13 mouse cellular contexts compared by ENCODE assay signal in the genomic region with DNA sequence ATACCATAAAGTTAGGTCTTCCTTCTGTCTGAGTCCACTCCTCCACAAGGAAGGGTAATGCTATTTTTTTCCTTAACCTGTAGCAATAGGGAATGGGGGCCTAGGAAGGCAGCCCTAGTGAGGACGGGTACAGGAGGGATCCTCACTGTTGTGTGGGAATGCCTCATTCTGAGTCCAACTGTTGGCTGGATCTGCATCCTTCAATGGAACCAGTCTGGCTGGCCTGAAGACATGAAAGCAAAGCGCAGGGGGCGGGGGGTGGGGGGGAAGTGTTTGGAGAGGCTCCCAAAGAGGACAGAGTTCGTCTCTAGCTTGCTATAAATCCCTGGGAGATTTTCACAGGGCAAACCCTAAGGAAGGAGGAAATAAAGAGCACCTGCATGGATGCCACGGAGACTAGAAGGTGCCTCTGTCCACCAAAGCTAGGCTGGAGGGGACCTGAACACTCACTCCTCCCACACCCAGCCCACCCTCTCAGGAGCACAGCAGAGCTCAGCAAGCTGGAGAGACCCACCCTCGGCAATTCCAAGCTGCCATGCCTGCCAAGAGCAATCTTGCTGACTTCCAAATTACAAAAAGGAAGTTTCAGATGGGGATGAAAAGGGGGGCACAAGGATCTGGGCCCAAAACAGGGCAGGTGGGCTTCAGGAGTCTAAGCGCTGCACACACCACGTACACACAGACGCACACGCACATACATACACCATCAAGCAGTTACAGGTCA. TPM values are rescaled to one million over a fixed set of nuclear protein-coding genes. Genes with fewer than 3 reads are reported as not detected.
DNase-seq lines count a peak whose midpoint lies in the region; ATAC-seq and TF ChIP-seq lines count a peak whose summit lies in the region.
"Had no signal": no experiment of that assay in that cellular context is flagged by ENCODE, and none has a peak within 500 bp of the region (broad histone marks: within the 10 kb centered on the region; RNA-seq: fewer than 3 reads in every experiment).

No protein-coding gene starts in this region.

- no peak overlapping the region for H3K9ac ChIP-seq in neural tube, embryonic 11.5 days (ENCODE audit: low read length)
- H3K9ac ChIP-seq in intestine, embryonic 15.5 days, result no peak overlapping the region
- H3K9ac ChIP-seq in stomach, postnatal 0 days (ENCODE audit: low read length), result no peak overlapping the region
- H3K9ac ChIP-seq: limb, embryonic 15.5 days had no signal

- TF ChIP-seq POLR2A in kidney, adult 2 months (IDR thresholded peaks at IDR 0.05; ENCODE audit: low read depth, low read length), result no peak

- H3K4me2 ChIP-seq in neural tube, embryonic 11.5 days (ENCODE audit: low read depth), result 0 out of 2 replicates have a peak overlapping the region, but pooled peaks have one; percentile 2
- H3K4me2 ChIP-seq in intestine, embryonic 15.5 days (replicated peaks), result peak overlapping the region; percentile 79
- peak overlapping the region; percentile 94 for H3K4me2 ChIP-seq in stomach, postnatal 0 days (replicated peaks; ENCODE audit: low read depth)
- H3K4me2 ChIP-seq: limb, embryonic 15.5 days had no signal

- ATAC-seq in neural tube, embryonic 11.5 days (ENCODE audit: insufficient read depth, low FRiP score, low TSS enrichment), result no peak
- peak; percentile 36 for ATAC-seq in intestine, embryonic 15.5 days
- no peak for ATAC-seq in stomach, postnatal 0 days (ENCODE audit: low FRiP score, low TSS enrichment)

- DNase-seq in kidney, adult 2 months, result no peak
- no peak for DNase-seq in kidney, postnatal 25 days
- DNase-seq in neural tube, embryonic 11.5 days (ENCODE audit: low spot score), result no peak
- DNase-seq in neural tube, embryonic 10.5 days (ENCODE audit: extremely low spot score, low spot score), result no peak
- DNase-seq in stomach, postnatal 0 days (ENCODE audit: low spot score), result no peak
- DNase-seq in frontal cortex, adult 2 months (ENCODE audit: extremely low spot score in 1 of 2, low spot score in 1 of 2), result no peak
- no peak for DNase-seq in gastrocnemius, adult 8-10 months (ENCODE audit: low spot score in 2 of 2)
- DNase-seq: gastrocnemius, postnatal 14 days; layer of hippocampus, adult 9-11 months; thymus, postnatal 4 days had no signal

- no peak for TF ChIP-seq CTCF in kidney, adult 2 months (conservative IDR thresholded peaks at IDR 0.05; ENCODE audit: insufficient read depth, insufficient read length, low read depth, low read length)
- no peak for TF ChIP-seq CTCF in stomach, postnatal 0 days (IDR thresholded peaks at IDR 0.05; ENCODE audit: low read depth)

- 60% methylated on average over 10 of the region's 10 CpGs for WGBS in kidney, adult 2 months
- WGBS in neural tube, embryonic 11.5 days, result 76% methylated on average over 10 of the region's 10 CpGs
- 68% methylated on average over 10 of the region's 10 CpGs for WGBS in intestine, embryonic 15.5 days
- 60% methylated on average over 10 of the region's 10 CpGs for WGBS in stomach, postnatal 0 days

- peak overlapping the region; percentile 41; the same call in 1 of the 2 replicates for H3K4me3 ChIP-seq in kidney, adult 2 months (ENCODE audit: insufficient read depth, low read depth, low read length)
- H3K4me3 ChIP-seq in neural tube, embryonic 11.5 days (ENCODE audit: low read depth, low read length), result no peak overlapping the region
- H3K4me3 ChIP-seq in intestine, embryonic 15.5 days (replicated peaks), result peak overlapping the region; percentile 2; the same call in 1 of the 2 replicates
- no peak overlapping the region for H3K4me3 ChIP-seq in stomach, postnatal 0 days (ENCODE audit: low read depth, low read length)
- H3K4me3 ChIP-seq: limb, embryonic 15.5 days; myocyte had no signal

- TF ChIP-seq EP300 in stomach, postnatal 0 days (optimal IDR thresholded peaks at IDR 0.05), result no peak

- H3K9me3 ChIP-seq in neural tube, embryonic 11.5 days (ENCODE audit: control insufficient read depth, low read length), result no peaks in the 10 kb centered on the region
- H3K9me3 ChIP-seq in intestine, embryonic 15.5 days, result no peaks in the 10 kb centered on the region
- no peaks in the 10 kb centered on the region for H3K9me3 ChIP-seq in stomach, postnatal 0 days (ENCODE audit: control insufficient read depth, low read length)
- H3K9me3 ChIP-seq: limb, embryonic 15.5 days had no signal

- peak overlapping the region; percentile 72 for H3K27ac ChIP-seq in kidney, adult 2 months (ENCODE audit: insufficient read depth, low read depth, low read length)
- H3K27ac ChIP-seq in neural tube, embryonic 11.5 days (ENCODE audit: low read depth, low read length), result no peak overlapping the region
- peak overlapping the region; percentile 40; the same call in 1 of the 2 replicates for H3K27ac ChIP-seq in intestine, embryonic 15.5 days
- no peak overlapping the region for H3K27ac ChIP-seq in stomach, postnatal 0 days (replicated peaks)
- H3K27ac ChIP-seq: limb, embryonic 15.5 days had no signal

- H3K27me3 ChIP-seq in kidney, adult 2 months (replicated peaks; ENCODE audit: control insufficient read depth, insufficient read depth, low read length), result no peaks in the 10 kb centered on the region
- H3K27me3 ChIP-seq in neural tube, embryonic 11.5 days (ENCODE audit: control insufficient read depth, insufficient read depth, low read length), result no peaks in the 10 kb centered on the region
- H3K27me3 ChIP-seq in intestine, embryonic 15.5 days (replicated peaks), result no peaks in the 10 kb centered on the region
- H3K27me3 ChIP-seq in stomach, postnatal 0 days (ENCODE audit: control insufficient read depth, insufficient read depth, low read length), result no peaks in the 10 kb centered on the region

- H3K36me3 ChIP-seq in kidney, adult 2 months (ENCODE audit: control insufficient read depth, insufficient read depth, low read length), result no peaks in the 10 kb centered on the region
- no peaks in the 10 kb centered on the region for H3K36me3 ChIP-seq in neural tube, embryonic 11.5 days (ENCODE audit: control insufficient read depth, insufficient read depth, low read length)
- H3K36me3 ChIP-seq in intestine, embryonic 15.5 days, result no peaks in the 10 kb centered on the region
- H3K36me3 ChIP-seq in stomach, postnatal 0 days (ENCODE audit: control insufficient read depth, insufficient read depth, low read length), result no peaks in the 10 kb centered on the region
- H3K36me3 ChIP-seq: limb, embryonic 15.5 days had no signal

- H3K4me1 ChIP-seq in kidney, adult 2 months (ENCODE audit: control insufficient read depth, insufficient read depth, low read length), result peaks cover 12% of the 10 kb centered on the region
- H3K4me1 ChIP-seq in neural tube, embryonic 11.5 days (ENCODE audit: control insufficient read depth, insufficient read depth, low read length), result no peaks in the 10 kb centered on the region
- H3K4me1 ChIP-seq in intestine, embryonic 15.5 days (replicated peaks), result no peaks in the 10 kb centered on the region; the same call in 1 of the 2 replicates
- no peaks in the 10 kb centered on the region; the same call in 1 of the 2 replicates for H3K4me1 ChIP-seq in stomach, postnatal 0 days (replicated peaks; ENCODE audit: control insufficient read depth, insufficient read depth)

RNA-seq across cellular contexts. Expression of a gene that starts 2.3 kb away (rescaled TPM):
- 58.1 and 80.7 TPM in 2 replicates for polyA plus RNA-seq in kidney, adult 2 months (2012; rRNA removed)
- 10.2 and 11.6 TPM in 2 replicates for polyA plus RNA-seq in neural tube, embryonic 11.5 days (2014; fragmentation: Nextera tagmentation; extraction: Ambion mirVana)
- 9.0 and 10.3 TPM in 2 replicates for polyA plus RNA-seq in intestine, embryonic 15.5 days (2015; fragmentation: Nextera tagmentation; extraction: Ambion mirVana)
- 7.1 and 8.8 TPM in 2 replicates for polyA plus RNA-seq in stomach, postnatal 0 days (2015; fragmentation: Nextera tagmentation; extraction: Ambion mirVana)
- 56.3 and 63.5 TPM in 2 replicates for polyA plus RNA-seq in frontal cortex, adult 2 months (2012; rRNA removed)
- 10 to 100 TPM; 39.8 to 51.3 (median 42.6) TPM for total RNA-seq in gastrocnemius, adult 8-10 months (2022)

Comparison
In these comparisons a context has a peak if more than half of its experiments do, and no peak if none do; other contexts are left out.
1. H3K27ac ChIP-seq: peak in kidney, adult 2 months (single experiment) and intestine, embryonic 15.5 days (single experiment); none in neural tube, embryonic 11.5 days (single experiment) and stomach, postnatal 0 days (single experiment).
2. H3K4me3 ChIP-seq: peak in kidney, adult 2 months (single experiment) and intestine, embryonic 15.5 days (single experiment); none in neural tube, embryonic 11.5 days (single experiment) and stomach, postnatal 0 days (single experiment).
3. H3K4me2 ChIP-seq: peak in every context shown above with its lines; median percentile 94 in stomach, postnatal 0 days; 79 in intestine, embryonic 15.5 days; 2 in neural tube, embryonic 11.5 days.